Mouse (Mus musculus) c-Kit-positive CD71-positive TER-119-negative erythroid progenitor cells, embryonic 14.5 days (primary cell): ENCODE results near the gene Tnfrsf8.
"Not testable (repeated sequence)": the region's sequence is repeated elsewhere in the genome, so short reads cannot be mapped to it uniquely, and the experiment has no call there.

Experiments used
- DNase-seq: peaks from one replicate; pipeline ENCODE4 v3.0.0-alpha.2; 2013; ENCODE audit warnings: low read depth

Tnfrsf8 gene

GRCm38 (mm10) chr4:145306422-145306821 lies 8.5 kb downstream of the Tnfrsf8 start:
- DNase-seq, result no peak

- not testable (repeated sequence) for DNase-seq
Observed at GRCm38 (mm10) chr4:145305661-145306362, 9.2 kb downstream of the Tnfrsf8 start.

- no peak for DNase-seq
Observed at GRCm38 (mm10) chr4:145304109-145304508, 10.9 kb downstream of the Tnfrsf8 start.

- DNase-seq, result no peak
Observed at GRCm38 (mm10) chr4:145302106-145302505, 12.9 kb downstream of the Tnfrsf8 start.

GRCm38 (mm10) chr4:145300210-145300927 lies 14.6 kb downstream of the Tnfrsf8 start:
- DNase-seq, result no peak

- DNase-seq, result no peak
Observed at GRCm38 (mm10) chr4:145299355-145299754, 15.6 kb downstream of the Tnfrsf8 start.

GRCm38 (mm10) chr4:145298846-145299245 lies 16.1 kb downstream of the Tnfrsf8 start:
- no peak for DNase-seq

- peak; percentile 20 for DNase-seq
Observed at GRCm38 (mm10) chr4:145295589-145296300, 19.2 kb downstream of the Tnfrsf8 start.

GRCm38 (mm10) chr4:145294588-145294987 lies 20.4 kb downstream of the Tnfrsf8 start:
- no peak for DNase-seq

GRCm38 (mm10) chr4:145286369-145287120 lies 28.4 kb downstream of the Tnfrsf8 start:
- peak; percentile 64 for DNase-seq

- no peak for DNase-seq
Observed at GRCm38 (mm10) chr4:145284675-145285074, 30.3 kb downstream of the Tnfrsf8 start.

GRCm38 (mm10) chr4:145283441-145283840 lies 31.5 kb downstream of the Tnfrsf8 start:
- DNase-seq, result no peak

- DNase-seq, result no peak
Observed at GRCm38 (mm10) chr4:145280966-145281365, 34.0 kb downstream of the Tnfrsf8 start.

- no peak for DNase-seq
Observed at GRCm38 (mm10) chr4:145278724-145279370, 36.1 kb downstream of the Tnfrsf8 start.

- DNase-seq, result no peak
Observed at GRCm38 (mm10) chr4:145278231-145278630, 36.7 kb downstream of the Tnfrsf8 start.

- DNase-seq, result no peak
Observed at GRCm38 (mm10) chr4:145276368-145277249, 38.4 kb downstream of the Tnfrsf8 start.

GRCm38 (mm10) chr4:145274887-145275286 lies 40.1 kb downstream of the Tnfrsf8 start:
- no peak for DNase-seq

GRCm38 (mm10) chr4:145273923-145274322 lies 41.0 kb downstream of the Tnfrsf8 start:
- DNase-seq, result no peak

- DNase-seq, result no peak
Observed at GRCm38 (mm10) chr4:145272763-145273162, 42.2 kb downstream of the Tnfrsf8 start.

GRCm38 (mm10) chr4:145271634-145272033 lies 43.3 kb downstream of the Tnfrsf8 start:
- no peak for DNase-seq

GRCm38 (mm10) chr4:145270136-145270535 lies 44.8 kb downstream of the Tnfrsf8 start:
- DNase-seq, result no peak
